Mouse (Mus musculus) CH12.LX (cell line): ENCODE results near the gene Ptprg.

Source experiments
- BHLHE40 ChIP-seq: IDR thresholded peaks from 2 replicates; pipeline ENCODE4 v1.6.1; 2011; ENCODE audit warnings: mild to moderate bottlenecking, low read depth, low read length, improper control_type of control experiment
- CTCF ChIP-seq, 2 experiments: IDR thresholded peaks in 1 of 2; conservative IDR thresholded peaks in 1 of 2; 2 replicates each; pipeline ENCODE4 v1.5.1; 2011 to 2012; ENCODE audit warnings: low read depth in 2 of 2, low read length in 2 of 2, improper control_type of control experiment in 1 of 2, inconsistent platforms in 1 of 2, mild to moderate bottlenecking in 1 of 2, moderate library complexity in 1 of 2

- TF ChIP-seq CTCF (conservative IDR thresholded peaks at IDR 0.05 in 1 of 2, IDR thresholded peaks at IDR 0.05 in 1 of 2; ENCODE audit: low read depth in 2 of 2, low read length in 2 of 2) = no peak
- TF ChIP-seq BHLHE40 = no peak
Measured at GRCm38 (mm10) chr14:11620314-11620713, 67.0 kb downstream of the Ptprg start.
